Mouse (Mus musculus) limb, embryonic 10.5 days (tissue): ENCODE results near the gene Lama2. TPM values are rescaled to one million over a fixed set of nuclear protein-coding genes. Genes with fewer than 3 reads are reported as not detected.

Experiments used
- DNase-seq: peaks from one replicate; pipeline ENCODE4 v3.0.0-alpha.2; 2017; ENCODE audit warnings: low spot score
- H3K27ac ChIP-seq: fragments of 300-500 bp; sonication (generic); 2 replicates; pipeline ENCODE4 v1.5.1; 2016; ENCODE audit warnings: mild to moderate bottlenecking
- H3K27me3 ChIP-seq: fragments of 300-500 bp; sonication (generic); 2 replicates; pipeline ENCODE4 v1.6.1; 2016; ENCODE audit warnings: low read depth, mild to moderate bottlenecking; ENCODE audit not compliant: poor library complexity, severe bottlenecking
- H3K36me3 ChIP-seq: fragments of 300-500 bp; sonication (generic); 2 replicates; pipeline ENCODE4 v1.6.1; 2016; ENCODE audit warnings: mild to moderate bottlenecking, moderate library complexity
- H3K4me1 ChIP-seq: fragments of 300-500 bp; sonication (generic); 2 replicates; pipeline ENCODE4 v1.6.1; 2016
- H3K4me3 ChIP-seq: fragments of 300-500 bp; sonication (generic); 2 replicates; pipeline ENCODE4 v1.5.1; 2016; ENCODE audit warnings: mild to moderate bottlenecking, moderate library complexity
- H3K9me3 ChIP-seq: fragments of 300-500 bp; sonication (generic); replicated peaks from 2 replicates; pipeline ENCODE4 v1.6.1; 2016; ENCODE audit warnings: mild to moderate bottlenecking
- WGBS: fragments of 180-500 bp; shearing (Covaris S2); methylation state at CpG from one replicate; pipeline ENCODE4 v1.1.7; 2016; 5-methylcytosine and 5-hydroxymethylcytosine counted together
- polyA plus RNA-seq: library from polyadenylated mRNA; unstranded; fragments of >200 nt; fragmentation: Nextera tagmentation; extraction: Ambion mirVana; gene quantifications from 2 replicates; pipeline ENCODE4 v1.2.1, GENCODE M21; 2016

The Lama2 gene
- polyA plus RNA-seq, 1 experiment from 2014 or later, result 9.2 TPM

- Histone ChIP-seq H3K9me3 (no peaks in the 10 kb centered on the region), H3K27me3 (peaks cover 9% of the 10 kb centered on the region; the same call in 1 of the 2 replicates), H3K36me3 (no peaks in the 10 kb centered on the region), H3K4me3 (no peak overlapping the region), H3K4me1 (no peaks in the 10 kb centered on the region), H3K27ac (no peak overlapping the region)
- 20% methylated on average over 12 of the region's 12 CpGs for WGBS
- no peak for DNase-seq
Observed at GRCm38 (mm10) chr10:27207320-27207719, 412.2 kb downstream of the Lama2 start.

- Histone ChIP-seq H3K27me3 (no peaks in the 10 kb centered on the region), H3K27ac (no peak overlapping the region; the same call in 1 of the 2 replicates)
- 35% methylated on average over 1 of the region's 1 CpGs for WGBS
Observed at GRCm38 (mm10) chr10:27198443-27198842, 421.1 kb downstream of the Lama2 start.

GRCm38 (mm10) chr10:27193986-27194908 lies 425.3 kb downstream of the Lama2 start:
- WGBS, result 38% methylated on average over 8 of the region's 8 CpGs
- peaks cover 24% of the 10 kb centered on the region for H3K4me1 ChIP-seq
- H3K36me3 ChIP-seq, result no peaks in the 10 kb centered on the region
- no peak overlapping the region for H3K4me3 ChIP-seq
- H3K27ac ChIP-seq, result peak overlapping the region; percentile 80
- H3K27me3 ChIP-seq, result no peaks in the 10 kb centered on the region
- no peaks in the 10 kb centered on the region for H3K9me3 ChIP-seq
- DNase-seq, result peak; percentile 44

More at GRCm38 (mm10) chr10:27198443-27198842, 421.1 kb downstream of the Lama2 start:
- no peak for DNase-seq
- Histone ChIP-seq H3K9me3 (no peaks in the 10 kb centered on the region), H3K4me3 (no peak overlapping the region), H3K36me3 (no peaks in the 10 kb centered on the region), H3K4me1 (peaks cover 21% of the 10 kb centered on the region)

- Histone ChIP-seq H3K27me3 (no peaks in the 10 kb centered on the region), H3K27ac (no peak overlapping the region), H3K4me3 (no peak overlapping the region), H3K36me3 (no peaks in the 10 kb centered on the region), H3K4me1 (peaks cover 7% of the 10 kb centered on the region; the same call in 1 of the 2 replicates), H3K9me3 (no peaks in the 10 kb centered on the region)
- no peak for DNase-seq
- WGBS, result 88% methylated on average over 9 of the region's 9 CpGs
Observed at GRCm38 (mm10) chr10:27188630-27189365, 430.8 kb downstream of the Lama2 start.

- Histone ChIP-seq H3K27me3 (no peaks in the 10 kb centered on the region), H3K9me3 (no peaks in the 10 kb centered on the region), H3K27ac (no peak overlapping the region), H3K4me1 (no peaks in the 10 kb centered on the region), H3K4me3 (no peak overlapping the region), H3K36me3 (no peaks in the 10 kb centered on the region)
- DNase-seq, result no peak
- WGBS, result 89% methylated on average over 5 of the region's 5 CpGs
Observed at GRCm38 (mm10) chr10:27184185-27184584, 435.4 kb downstream of the Lama2 start.

GRCm38 (mm10) chr10:27174271-27174670 lies 445.3 kb downstream of the Lama2 start:
- Histone ChIP-seq H3K9me3 (no peaks in the 10 kb centered on the region), H3K27ac (no peak overlapping the region), H3K4me3 (no peak overlapping the region), H3K27me3 (no peaks in the 10 kb centered on the region), H3K4me1 (no peaks in the 10 kb centered on the region), H3K36me3 (no peaks in the 10 kb centered on the region)
- 78% methylated on average over 2 of the region's 2 CpGs for whole genome bisulfite sequencing
- no peak for DNase-seq

GRCm38 (mm10) chr10:27164738-27165137 lies 454.8 kb downstream of the Lama2 start:
- no peaks in the 10 kb centered on the region for H3K27me3 ChIP-seq
- H3K36me3 ChIP-seq, result no peaks in the 10 kb centered on the region
- no peaks in the 10 kb centered on the region for H3K9me3 ChIP-seq
- H3K4me1 ChIP-seq, result no peaks in the 10 kb centered on the region
- no peak overlapping the region for H3K27ac ChIP-seq
- 83% methylated on average over 3 of the region's 3 CpGs for WGBS
- no peak for DNase-seq
- no peak overlapping the region for H3K4me3 ChIP-seq

GRCm38 (mm10) chr10:27162364-27162763 lies 457.2 kb downstream of the Lama2 start:
- H3K9me3 ChIP-seq, result no peaks in the 10 kb centered on the region
- H3K4me3 ChIP-seq, result no peak overlapping the region
- H3K27me3 ChIP-seq, result no peaks in the 10 kb centered on the region
- H3K4me1 ChIP-seq, result no peaks in the 10 kb centered on the region
- DNase-seq, result no peak
- WGBS, result 92% methylated on average over 2 of the region's 2 CpGs
- no peak overlapping the region for H3K27ac ChIP-seq
- H3K36me3 ChIP-seq, result no peaks in the 10 kb centered on the region

GRCm38 (mm10) chr10:27150220-27150619 lies 469.3 kb downstream of the Lama2 start:
- H3K27me3 ChIP-seq, result no peaks in the 10 kb centered on the region
- peaks cover 3% of the 10 kb centered on the region; the same call in 1 of the 2 replicates for H3K4me1 ChIP-seq
- no peak overlapping the region for H3K27ac ChIP-seq
- no peaks in the 10 kb centered on the region for H3K9me3 ChIP-seq
- no peak for DNase-seq
- no peaks in the 10 kb centered on the region for H3K36me3 ChIP-seq
- 89% methylated on average over 3 of the region's 3 CpGs for WGBS
- H3K4me3 ChIP-seq, result no peak overlapping the region

- no peaks in the 10 kb centered on the region for H3K36me3 ChIP-seq
- WGBS, result 21% methylated on average over 3 of the region's 3 CpGs
- peaks cover 10% of the 10 kb centered on the region for H3K4me1 ChIP-seq
- no peak for DNase-seq
- H3K27me3 ChIP-seq, result no peaks in the 10 kb centered on the region
- H3K27ac ChIP-seq, result no peak overlapping the region
- no peak overlapping the region for H3K4me3 ChIP-seq
- H3K9me3 ChIP-seq, result no peaks in the 10 kb centered on the region
Observed at GRCm38 (mm10) chr10:27140422-27140821, 479.1 kb downstream of the Lama2 start.

GRCm38 (mm10) chr10:27135768-27136167 lies 483.8 kb downstream of the Lama2 start:
- WGBS, result 87% methylated on average over 1 of the region's 1 CpGs
- Histone ChIP-seq H3K9me3 (no peaks in the 10 kb centered on the region), H3K4me3 (no peak overlapping the region), H3K4me1 (peaks cover 16% of the 10 kb centered on the region), H3K27me3 (no peaks in the 10 kb centered on the region), H3K27ac (no peak overlapping the region), H3K36me3 (no peaks in the 10 kb centered on the region)
- DNase-seq, result no peak

GRCm38 (mm10) chr10:27133135-27133534 lies 486.4 kb downstream of the Lama2 start:
- Histone ChIP-seq H3K27me3 (no peaks in the 10 kb centered on the region), H3K4me3 (no peak overlapping the region), H3K9me3 (no peaks in the 10 kb centered on the region), H3K4me1 (peaks cover 11% of the 10 kb centered on the region), H3K27ac (no peak overlapping the region), H3K36me3 (no peaks in the 10 kb centered on the region)
- WGBS, result 10% methylated on average over 1 of the region's 1 CpGs
- DNase-seq, result peak; percentile 50

GRCm38 (mm10) chr10:27127454-27127853 lies 492.1 kb downstream of the Lama2 start:
- Histone ChIP-seq H3K27ac (no peak overlapping the region), H3K4me1 (no peaks in the 10 kb centered on the region), H3K27me3 (no peaks in the 10 kb centered on the region), H3K36me3 (no peaks in the 10 kb centered on the region), H3K4me3 (no peak overlapping the region), H3K9me3 (no peaks in the 10 kb centered on the region)
- DNase-seq, result no peak
- 84% methylated on average over 2 of the region's 2 CpGs for WGBS
